Mouse (Mus musculus) ES-E14 (cell line): ENCODE data around the gene Arpc5. TPM values are rescaled to one million over a fixed set of nuclear protein-coding genes. Genes with fewer than 3 reads are reported as not detected.
"Not testable (repeated sequence)": the region's sequence is repeated elsewhere in the genome, so short reads cannot be mapped to it uniquely, and the experiment has no call there.

Experiments used
- DNase-seq: peaks from one replicate; pipeline ENCODE4 v3.0.0-alpha.2; 2013; ENCODE audit warnings: low read depth, low spot score
- H3K27ac ChIP-seq: 2 replicates; pipeline ENCODE4 v1.5.1; 2012; ENCODE audit warnings: low read depth, mild to moderate bottlenecking, low read length, moderate library complexity, mixed read lengths; ENCODE audit not compliant: poor library complexity, insufficient read depth, severe bottlenecking
- H3K36me3 ChIP-seq: 2 replicates; pipeline ENCODE4 v1.6.1; 2012; ENCODE audit warnings: mild to moderate bottlenecking, low read length, moderate library complexity, mixed read lengths; ENCODE audit not compliant: control insufficient read depth, poor library complexity, insufficient read depth, severe bottlenecking
- H3K4me1 ChIP-seq, 2 experiments: fragments of 150-350 bp in 1 of 2; sonication (generic) in 1 of 2; 2 replicates each; pipeline ENCODE4 v1.6.1; 2012; ENCODE audit warnings: low read length in 2 of 2, mild to moderate bottlenecking in 1 of 2, mixed read lengths in 1 of 2; ENCODE audit not compliant: control insufficient read depth in 2 of 2, insufficient read depth in 2 of 2, poor library complexity in 1 of 2
- H3K4me3 ChIP-seq, 2 experiments: fragments of 150-350 bp in 1 of 2; sonication (generic) in 1 of 2; 2 replicates each; pipeline ENCODE4 v1.5.1; 2012; ENCODE audit warnings: low read length in 2 of 2, low read depth in 1 of 2, mild to moderate bottlenecking in 1 of 2, mixed read lengths in 1 of 2; ENCODE audit not compliant: insufficient read depth in 1 of 2, poor library complexity in 1 of 2, severe bottlenecking in 1 of 2
- H3K9ac ChIP-seq: 2 replicates; pipeline ENCODE4 v1.6.1; 2012; ENCODE audit warnings: low read depth, mild to moderate bottlenecking, low read length, mixed read lengths; ENCODE audit not compliant: poor library complexity, insufficient read depth, severe bottlenecking
- H3K9me3 ChIP-seq: fragments of 150-350 bp; sonication (generic); 2 replicates; pipeline ENCODE4 v1.6.1; 2012; ENCODE audit warnings: low read depth, mild to moderate bottlenecking, low read length; ENCODE audit not compliant: control insufficient read depth, insufficient read depth
- CHD2 ChIP-seq: IDR thresholded peaks from 2 replicates; pipeline ENCODE4 v1.6.1; 2014; ENCODE audit warnings: mild to moderate bottlenecking, low read depth, low read length, inconsistent platforms
- HCFC1 ChIP-seq: IDR thresholded peaks from 2 replicates; pipeline ENCODE4 v1.6.1; 2012; ENCODE audit warnings: low read length, inconsistent platforms, borderline replicate concordance; ENCODE audit not compliant: insufficient read depth
- MAFK ChIP-seq: IDR thresholded peaks from 2 replicates; pipeline ENCODE4 v1.6.1; 2014; ENCODE audit warnings: mild to moderate bottlenecking, low read depth, low read length, inconsistent platforms; ENCODE audit not compliant: insufficient read depth
- ZC3H11A ChIP-seq: IDR thresholded peaks from 2 replicates; pipeline ENCODE4 v1.6.1; 2012; ENCODE audit warnings: low read depth, mild to moderate bottlenecking, inconsistent platforms, low read length, borderline replicate concordance
- ZNF384 ChIP-seq: IDR thresholded peaks from 2 replicates; pipeline ENCODE4 v1.6.1; 2012; ENCODE audit warnings: low read depth, low read length, inconsistent platforms
- in situ Hi-C, 2 experiments: fragments of 600-800 bp; cut with MboI; formaldehyde crosslinking; loops; one replicate each; pipeline ENCODE4 v1.15.1; 2025; ENCODE audit warnings: low sequenced_read_pairs in 2 of 2, inconsistent platforms in 1 of 2; ENCODE audit not compliant: unreplicated experiment in 2 of 2
- total RNA-seq: library from RNA; depleted of rRNA; stranded (reverse); fragments of 300-350 nt; gene quantifications from 2 replicates; pipeline ENCODE4 v1.2.3, GENCODE M21; 2012

Arpc5 gene
- total RNA-seq, 1 experiment = 95.0 TPM

DNA sequence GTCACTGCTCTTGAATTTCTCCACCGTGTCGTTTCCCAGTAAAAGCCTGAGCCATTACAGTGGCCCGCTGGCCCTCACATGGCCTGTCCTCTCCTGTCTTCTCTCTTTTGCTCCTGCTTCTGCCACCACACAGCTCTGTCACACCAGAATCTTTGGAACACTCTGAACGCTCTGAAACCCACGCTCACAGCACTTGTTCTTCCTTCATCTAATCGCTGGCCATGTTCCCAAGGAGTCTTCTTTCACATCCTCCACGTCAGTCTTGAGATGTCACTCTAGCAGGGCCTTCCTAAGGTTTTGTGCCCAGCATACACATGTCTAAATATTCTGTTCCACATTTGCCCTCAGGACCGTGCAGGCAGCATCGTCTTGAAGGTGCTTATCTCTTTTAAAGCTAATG, 4.7 kb downstream of the Arpc5 start:
- TF ChIP-seq MAFK (no peak), ZC3H11A (no peak), ZNF384 (no peak), CHD2 (no peak), HCFC1 (no peak)
- no peak overlapping the region for H3K9ac ChIP-seq
- H3K4me3 ChIP-seq = no peak overlapping the region
- in situ Hi-C loops = no loop called here
- H3K27ac ChIP-seq = no peak overlapping the region
- H3K4me1 ChIP-seq = peaks cover 0 to 2% of the 10 kb centered on the region in 2 experiments; a peak in 1 of 4 replicates
- no peak for DNase-seq
- H3K9me3 ChIP-seq = no peaks in the 10 kb centered on the region
- H3K36me3 ChIP-seq = peaks cover 20% of the 10 kb centered on the region

DNA sequence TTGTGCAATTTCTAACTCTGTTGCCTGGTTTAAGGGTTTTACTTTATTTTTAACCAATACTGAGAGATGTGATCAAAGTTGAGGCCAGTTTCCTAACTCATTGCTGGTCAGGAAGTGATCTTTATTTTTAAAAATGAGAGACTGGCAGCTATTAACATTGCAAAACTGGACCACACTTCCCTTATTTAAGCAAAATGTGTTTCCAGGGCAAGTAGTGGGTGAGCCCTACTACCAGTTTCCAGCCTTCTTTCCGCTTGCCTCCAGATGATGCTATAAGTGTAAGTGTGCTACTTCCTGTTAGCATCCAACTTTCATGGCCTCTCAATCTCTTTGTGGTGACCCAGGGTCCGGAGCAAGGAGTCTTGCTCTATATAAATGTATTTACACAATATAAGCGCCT, 8.3 kb downstream of the Arpc5 start:
- H3K27ac ChIP-seq, H3K9me3 ChIP-seq, DNase-seq, H3K9ac ChIP-seq, H3K4me1 ChIP-seq, H3K4me3 ChIP-seq, in situ Hi-C loops: not testable (repeated sequence)
- H3K36me3 ChIP-seq = peaks cover 21% of the 10 kb centered on the region

DNA sequence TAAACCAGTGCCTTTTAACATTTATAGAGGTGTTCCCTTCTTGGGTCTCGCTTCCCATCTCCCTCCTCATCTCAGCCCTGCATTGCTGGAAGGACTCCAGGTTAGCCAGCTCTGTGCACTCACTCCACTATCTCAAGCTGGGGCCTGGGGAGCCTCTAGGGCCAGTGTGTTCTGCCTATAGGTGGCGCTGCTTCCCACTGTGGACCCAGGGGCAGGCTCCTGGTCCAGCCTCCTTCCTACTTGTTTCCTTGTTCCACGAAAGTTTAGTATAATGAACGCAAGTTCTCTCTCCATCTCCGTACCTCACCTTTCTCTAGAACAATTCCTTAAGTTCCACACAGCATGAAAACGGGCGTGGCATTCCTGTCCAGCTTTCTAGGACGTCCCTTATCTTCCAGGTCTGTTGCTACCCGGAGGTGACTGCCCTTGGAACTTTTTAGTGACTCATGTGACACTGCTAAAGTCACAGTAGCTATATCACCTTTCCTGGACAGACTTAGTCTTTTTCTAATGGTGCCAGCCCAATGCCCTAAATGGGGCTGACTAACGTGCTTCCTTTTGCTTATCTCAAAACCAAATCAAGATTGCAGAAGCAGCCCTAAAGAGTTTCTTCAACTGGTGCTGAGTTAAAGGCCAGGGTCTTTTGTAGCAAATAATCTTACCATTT, 12.9 kb downstream of the Arpc5 start:
- H3K9me3 ChIP-seq = no peaks in the 10 kb centered on the region
- no peak overlapping the region for H3K9ac ChIP-seq
- peak; percentile 29; the same call in 1 of the 2 replicates for TF ChIP-seq ZC3H11A
- TF ChIP-seq HCFC1 = no peak
- H3K27ac ChIP-seq = no peak overlapping the region
- peaks cover 6% of the 10 kb centered on the region for H3K36me3 ChIP-seq
- H3K4me3 ChIP-seq = peak overlapping the region in 1 of 2 experiments; percentile 3; a peak in 1 of 4 replicates
- in situ Hi-C loops = loop anchor here (25.0 kb wide), 2 partner anchors 308 to 608 kb away; no protein-coding TSS in a partner anchor
- H3K4me1 ChIP-seq = peaks cover 0 to 2% of the 10 kb centered on the region in 2 experiments; a peak in 1 of 4 replicates
- DNase-seq = peak; percentile 70

DNA sequence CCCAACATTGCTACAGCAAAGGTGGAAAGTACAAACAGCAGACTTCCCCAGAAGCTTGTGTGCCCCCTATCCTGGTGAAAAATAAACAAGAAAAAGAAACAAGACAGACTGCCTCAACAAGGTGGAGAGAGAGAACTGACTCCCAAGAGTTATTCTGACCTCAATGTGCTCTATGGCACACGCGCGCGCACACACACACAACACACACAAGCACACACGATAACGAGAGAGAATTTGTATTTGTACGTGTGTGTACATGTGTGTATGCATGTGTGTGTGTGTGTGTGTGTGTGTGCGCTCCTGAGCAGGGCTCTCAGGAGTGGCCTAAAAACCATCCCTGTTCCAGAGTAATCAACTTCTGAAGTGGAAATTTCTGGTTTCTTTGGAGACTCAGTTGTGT, 18.3 kb downstream of the Arpc5 start:
- in situ Hi-C loops = loop anchor here (25.0 kb wide), 2 partner anchors 303 to 603 kb away; no protein-coding TSS in a partner anchor
- Histone ChIP-seq H3K4me1 (peaks cover 0 to 2% of the 10 kb centered on the region in 2 experiments; a peak in 1 of 4 replicates), H3K36me3 (no peaks in the 10 kb centered on the region), H3K4me3 (no peak overlapping the region), H3K9ac (no peak overlapping the region), H3K9me3 (no peaks in the 10 kb centered on the region), H3K27ac (no peak overlapping the region)
- no peak for TF ChIP-seq HCFC1
- no peak for TF ChIP-seq CHD2
- TF ChIP-seq ZC3H11A = no peak
- no peak for TF ChIP-seq MAFK
- no peak for TF ChIP-seq ZNF384
- no peak for DNase-seq

GRCm38 (mm10) chr1:152785446-152785845, 19.1 kb downstream of the Arpc5 start:
- not testable (repeated sequence) for H3K4me1 ChIP-seq, H3K4me3 ChIP-seq, H3K9me3 ChIP-seq, H3K9ac ChIP-seq, H3K36me3 ChIP-seq, H3K27ac ChIP-seq, DNase-seq
- in situ Hi-C loops = loop anchor here (25.0 kb wide), 2 partner anchors 302 to 602 kb away; no protein-coding TSS in a partner anchor
